Mouse (Mus musculus): ENCODE measurements around the gene Rtkn. TPM values are rescaled to one million over a fixed set of nuclear protein-coding genes. Genes with fewer than 3 reads are reported as not detected.
A peak's percentile ranks its signal among the peaks of the same experiment; 100 is the strongest.

The Rtkn gene
- polyA plus RNA-seq, 1 experiment from 2014 or later, result 33.7 TPM

- no peak overlapping the region for H3K27ac ChIP-seq
- H3K4me2 ChIP-seq, result no peak overlapping the region
- peaks cover 21% of the 10 kb centered on the region for H3K36me3 ChIP-seq
Measured at GRCm38 (mm10) chr6:83104158-83104557, 31.1 kb upstream of the Rtkn start.

DNA sequence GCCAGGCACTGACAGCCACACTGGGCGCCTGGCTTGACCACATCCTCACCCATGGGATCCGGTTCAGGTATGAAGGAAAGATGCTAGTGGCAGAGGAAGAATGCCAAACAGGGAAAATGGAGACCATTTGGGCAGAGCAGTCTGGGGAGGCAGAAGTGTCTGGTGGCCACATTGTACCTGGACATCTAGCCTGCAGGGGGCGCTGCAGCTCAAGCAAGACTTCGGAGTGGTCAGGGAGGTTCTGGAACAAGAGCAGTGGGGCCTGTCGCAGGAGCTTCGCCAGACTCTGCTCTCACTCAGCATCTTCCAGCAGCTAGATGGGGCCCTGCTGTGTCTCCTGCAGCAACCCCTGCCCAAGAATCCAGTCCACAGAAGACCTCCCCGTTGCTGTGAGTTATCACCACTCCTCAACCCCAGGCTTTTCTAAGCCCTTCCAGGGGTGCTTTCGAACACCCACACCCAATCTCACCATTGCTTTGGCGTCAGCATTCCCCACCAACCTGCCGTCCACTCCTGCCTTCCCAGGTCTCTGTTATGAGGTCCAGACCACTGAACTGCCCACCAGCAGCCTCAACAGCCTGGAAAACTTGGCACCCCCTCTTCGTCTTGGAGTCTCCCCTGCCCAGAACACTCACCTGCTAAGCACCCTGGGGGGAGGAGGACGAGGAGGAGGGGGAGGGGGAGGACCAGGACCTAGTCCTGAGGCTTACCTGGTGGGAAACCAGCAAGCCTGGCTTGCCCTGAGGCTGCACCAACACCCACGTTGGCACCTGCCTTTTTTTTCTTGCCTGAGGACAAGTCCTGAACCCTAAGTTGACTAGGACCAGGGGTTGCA lies 27.5 kb upstream of the Rtkn start:
- 0 out of 2 replicates have a peak overlapping the region, but pooled peaks have one; percentile 89 for H3K27ac ChIP-seq
- peak overlapping the region; percentile 90; the same call in 1 of the 2 replicates for H3K9ac ChIP-seq
- 37% methylated on average over 13 of the region's 13 CpGs for WGBS
- peaks cover 34% of the 10 kb centered on the region for H3K4me1 ChIP-seq
- H3K4me2 ChIP-seq, result peak overlapping the region; percentile 88
- H3K9me3 ChIP-seq (replicated peaks), result no peaks in the 10 kb centered on the region
- H3K36me3 ChIP-seq, result peaks cover 31% of the 10 kb centered on the region
- no peaks in the 10 kb centered on the region for H3K27me3 ChIP-seq
- H3K4me3 ChIP-seq (replicated peaks), result peak overlapping the region; percentile 76; the same call in 1 of the 2 replicates
- 0 out of 2 replicates have a peak, but pooled peaks have one; percentile 30 for ATAC-seq (replicated peaks; ENCODE audit: low FRiP score)

More at GRCm38 (mm10) chr6:83104158-83104557, 31.1 kb upstream of the Rtkn start:
- WGBS, result 76% methylated on average over 4 of the region's 4 CpGs
- ATAC-seq (replicated peaks; ENCODE audit: low FRiP score), result no peak
- Histone ChIP-seq H3K4me1 (peaks cover 37% of the 10 kb centered on the region), H3K27me3 (no peaks in the 10 kb centered on the region), H3K9ac (no peak overlapping the region), H3K4me3 (replicated peaks) (no peak overlapping the region), H3K9me3 (replicated peaks) (no peaks in the 10 kb centered on the region)

DNA sequence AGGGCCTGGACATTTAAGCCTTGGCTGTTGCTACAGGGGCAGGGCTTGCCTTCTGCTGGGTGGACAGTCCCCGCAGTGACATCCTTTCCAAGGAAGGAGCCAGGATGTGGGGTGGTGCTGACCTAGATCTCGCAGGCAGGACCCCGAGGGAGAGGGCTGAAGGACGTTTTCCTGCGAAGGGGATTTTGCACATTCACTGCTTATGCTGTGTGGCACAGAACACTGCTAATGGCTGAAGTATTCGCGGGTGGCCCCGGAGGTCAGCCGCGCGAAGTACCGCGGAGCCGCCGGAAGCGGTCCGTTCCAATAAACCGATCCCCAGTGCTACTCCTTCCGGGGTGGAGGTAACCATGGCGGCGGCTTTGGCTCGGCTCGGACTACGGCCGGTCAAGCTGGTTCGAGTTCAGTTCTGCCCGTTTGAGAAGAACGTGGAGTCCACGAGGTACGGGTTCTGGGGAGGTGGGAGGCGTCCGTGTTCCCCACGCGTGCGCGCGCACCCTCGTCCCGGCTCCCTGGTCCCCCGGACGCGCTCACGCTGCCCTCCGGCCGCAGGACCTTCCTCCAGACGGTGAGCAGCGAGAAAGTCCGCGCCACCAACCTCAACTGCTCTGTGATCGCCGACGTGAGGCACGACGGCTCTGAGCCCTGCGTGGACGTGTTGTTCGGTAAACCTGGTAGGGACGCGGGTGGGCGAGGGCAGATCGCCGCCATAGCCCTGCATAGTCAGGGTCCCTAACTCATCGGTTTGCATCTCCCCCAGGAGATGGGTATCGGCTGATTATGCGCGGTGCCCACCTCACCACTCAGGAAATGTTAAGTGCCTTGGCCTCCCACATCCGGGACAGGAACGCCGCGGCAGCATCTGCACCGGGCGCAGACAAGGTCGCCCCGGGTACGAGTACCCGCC lies 26.2 kb upstream of the Rtkn start, which contains the start of gene Mrpl53:
Gene Mrpl53, plus strand, starts transcription at position 279 of the 907 bp plus-strand sequence.
- Histone ChIP-seq H3K9ac (peak within 1 kb of the TSS; percentile 90), H3K4me2 (peak within 1 kb of the TSS; percentile 88), H3K4me1 (peaks cover 26% of the 10 kb centered on the region), H3K27me3 (no peaks in the 10 kb centered on the region), H3K4me3 (replicated peaks) (peak within 1 kb of the TSS; percentile 76), H3K9me3 (replicated peaks) (no peaks in the 10 kb centered on the region), H3K36me3 (peaks cover 31% of the 10 kb centered on the region), H3K27ac (peak within 1 kb of the TSS; percentile 89)
- WGBS, result under 1% methylated on average over 76 of the region's 76 CpGs
- ATAC-seq (replicated peaks; ENCODE audit: low FRiP score), result peak; percentile 88

GRCm38 (mm10) chr6:83111510-83112136 lies 23.6 kb upstream of the Rtkn start:
- WGBS, result 94% methylated on average over 4 of the region's 4 CpGs
- peaks cover 20% of the 10 kb centered on the region for H3K36me3 ChIP-seq
- H3K4me2 ChIP-seq, result no peak overlapping the region
- no peak for ATAC-seq (replicated peaks; ENCODE audit: low FRiP score)
- H3K4me1 ChIP-seq, result peaks cover 45% of the 10 kb centered on the region
- no peaks in the 10 kb centered on the region for H3K27me3 ChIP-seq
- no peak overlapping the region for H3K9ac ChIP-seq
- H3K27ac ChIP-seq, result no peak overlapping the region
- H3K9me3 ChIP-seq (replicated peaks), result no peaks in the 10 kb centered on the region
- H3K4me3 ChIP-seq (replicated peaks), result no peak overlapping the region

DNA sequence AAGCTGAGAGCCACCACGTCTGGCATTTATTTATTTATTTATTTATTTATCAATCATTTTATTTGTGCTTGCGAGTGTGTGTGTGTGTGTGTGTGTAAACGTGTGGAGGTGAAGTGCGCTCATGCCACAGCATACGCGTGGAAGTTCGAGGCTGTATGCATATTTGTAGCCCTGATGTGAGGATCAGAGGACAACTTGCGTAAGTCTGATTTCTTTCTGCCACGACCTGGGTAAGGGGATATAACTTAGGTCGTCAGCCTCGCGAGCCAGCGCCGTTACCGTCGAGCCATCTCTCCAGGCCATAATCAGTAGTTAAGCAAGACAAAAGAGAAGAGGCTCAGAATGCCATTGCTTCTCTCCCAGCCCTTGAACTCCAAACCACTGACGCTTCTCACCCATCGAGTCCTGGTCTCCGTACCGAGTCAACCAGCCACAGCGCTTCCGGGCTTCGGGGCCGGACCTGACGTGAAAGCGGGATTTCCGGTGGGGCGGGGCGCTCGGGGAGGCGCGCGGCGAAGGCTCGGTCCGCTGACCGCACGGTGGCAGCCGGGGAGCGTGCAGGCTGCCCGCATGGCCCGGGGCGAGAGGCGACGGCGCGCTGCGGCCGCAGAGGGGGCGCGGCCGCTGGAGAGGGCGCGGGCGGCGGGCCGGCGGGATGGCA lies 20.1 kb upstream of the Rtkn start, which contains the start of gene Mogs:
Gene Mogs, plus strand, starts transcription at position 486 of the 661 bp plus-strand sequence.
- Histone ChIP-seq H3K9ac (peak within 1 kb of the TSS; percentile 88), H3K27ac (peak within 1 kb of the TSS; percentile 90), H3K27me3 (no peaks in the 10 kb centered on the region), H3K9me3 (replicated peaks) (no peaks in the 10 kb centered on the region), H3K36me3 (peaks cover 42% of the 10 kb centered on the region), H3K4me2 (peak within 1 kb of the TSS; percentile 93), H3K4me1 (peaks cover 58% of the 10 kb centered on the region), H3K4me3 (replicated peaks) (peak within 1 kb of the TSS; percentile 92)
- 1% methylated on average over 58 of the region's 58 CpGs for WGBS
- ATAC-seq (replicated peaks; ENCODE audit: low FRiP score), result peak; percentile 89

- peak overlapping the region; percentile 90 for H3K27ac ChIP-seq
- H3K4me2 ChIP-seq, result peak overlapping the region; percentile 93
- H3K4me1 ChIP-seq, result peaks cover 59% of the 10 kb centered on the region
- no peaks in the 10 kb centered on the region for H3K27me3 ChIP-seq
- peaks cover 37% of the 10 kb centered on the region for H3K36me3 ChIP-seq
- H3K4me3 ChIP-seq (replicated peaks), result peak overlapping the region; percentile 92
- no peaks in the 10 kb centered on the region for H3K9me3 ChIP-seq (replicated peaks)
- WGBS, result 1% methylated on average over 33 of the region's 48 CpGs
- H3K9ac ChIP-seq, result peak overlapping the region; percentile 88
- peak; percentile 63 for ATAC-seq (replicated peaks; ENCODE audit: low FRiP score)
Measured at GRCm38 (mm10) chr6:83115682-83116372, 19.4 kb upstream of the Rtkn start.

DNA sequence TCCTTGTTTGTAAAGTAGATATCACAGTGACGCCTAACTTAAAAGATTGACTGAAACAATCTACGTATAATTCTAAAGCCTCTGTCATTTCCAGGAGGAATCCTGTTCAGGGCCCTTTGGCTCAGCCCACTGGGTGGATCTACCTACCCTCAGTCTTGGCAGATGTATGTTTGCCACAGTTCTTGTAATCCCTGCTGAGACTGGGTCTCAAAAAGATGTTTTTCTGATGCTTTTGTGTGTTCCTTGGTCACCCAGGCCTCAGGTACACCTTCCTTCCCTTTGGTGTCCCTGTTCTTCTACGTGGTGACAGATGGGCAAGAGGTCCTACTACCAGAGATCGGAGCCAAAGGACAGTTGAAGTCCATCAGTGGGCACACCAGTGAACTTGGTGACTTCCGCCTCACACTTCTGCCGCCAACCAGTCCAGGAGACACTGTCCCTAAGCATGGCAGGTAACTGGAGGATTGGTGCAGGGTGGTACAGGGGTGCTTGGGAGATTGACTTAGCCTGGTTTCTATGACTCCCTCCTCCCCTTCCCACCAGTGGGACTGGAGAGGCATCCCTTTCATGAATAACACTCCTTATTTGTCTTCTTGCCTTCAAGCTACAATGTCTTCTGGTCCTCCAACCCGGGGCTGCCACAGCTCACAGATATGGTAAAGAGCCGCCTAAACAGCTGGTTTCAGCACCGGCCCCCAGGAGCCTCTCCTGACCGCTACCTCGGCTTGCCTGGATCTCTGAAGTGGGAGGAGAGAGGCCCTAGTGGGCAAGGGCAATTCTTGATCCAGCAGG lies 18.7 kb upstream of the Rtkn start:
- peak overlapping the region; percentile 93 for H3K4me2 ChIP-seq
- 71% methylated on average over 11 of the region's 11 CpGs for WGBS
- peaks cover 59% of the 10 kb centered on the region for H3K4me1 ChIP-seq
- H3K27me3 ChIP-seq, result no peaks in the 10 kb centered on the region
- H3K4me3 ChIP-seq (replicated peaks), result peak overlapping the region; percentile 92
- ATAC-seq (replicated peaks; ENCODE audit: low FRiP score), result no peak
- H3K36me3 ChIP-seq, result peaks cover 32% of the 10 kb centered on the region
- no peaks in the 10 kb centered on the region for H3K9me3 ChIP-seq (replicated peaks)
- H3K9ac ChIP-seq, result peak overlapping the region; percentile 88
- H3K27ac ChIP-seq, result peak overlapping the region; percentile 90; the same call in 1 of the 2 replicates

- Histone ChIP-seq H3K4me2 (no peak overlapping the region), H3K9me3 (replicated peaks) (no peaks in the 10 kb centered on the region), H3K27ac (0 out of 2 replicates have a peak overlapping the region, but pooled peaks have one; percentile 7), H3K9ac (0 out of 2 replicates have a peak overlapping the region, but pooled peaks have one; percentile 88), H3K4me1 (peaks cover 60% of the 10 kb centered on the region), H3K4me3 (replicated peaks) (0 out of 2 replicates have a peak overlapping the region, but pooled peaks have one; percentile 92), H3K27me3 (no peaks in the 10 kb centered on the region), H3K36me3 (peaks cover 32% of the 10 kb centered on the region)
- WGBS, result 90% methylated on average over 4 of the region's 4 CpGs
- no peak for ATAC-seq (replicated peaks; ENCODE audit: low FRiP score)
Measured at GRCm38 (mm10) chr6:83117165-83117438, 18.2 kb upstream of the Rtkn start.

GRCm38 (mm10) chr6:83117616-83118015 lies 17.6 kb upstream of the Rtkn start:
- 89% methylated on average over 13 of the region's 13 CpGs for WGBS

DNA sequence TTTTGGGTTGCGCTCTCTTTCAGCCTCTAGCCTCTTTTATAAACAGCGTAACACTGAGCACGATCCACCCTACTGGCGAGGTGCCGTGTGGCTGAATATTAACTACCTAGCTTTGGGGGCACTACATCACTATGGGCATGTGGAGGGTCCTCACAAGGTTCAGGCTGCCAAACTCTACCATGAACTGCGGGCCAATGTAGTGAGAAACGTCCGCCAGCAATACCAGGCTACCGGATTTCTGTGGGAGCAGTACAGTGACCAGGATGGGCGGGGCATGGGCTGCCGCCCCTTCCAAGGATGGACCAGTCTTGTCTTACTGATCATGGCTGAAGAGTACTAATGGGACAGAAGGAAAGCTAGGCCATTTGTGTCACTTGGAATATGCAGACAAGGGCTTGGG lies 16.9 kb upstream of the Rtkn start:
- WGBS, result 83% methylated on average over 11 of the region's 11 CpGs
- ATAC-seq (replicated peaks; ENCODE audit: low FRiP score), result no peak
- peaks cover 32% of the 10 kb centered on the region for H3K36me3 ChIP-seq

More at GRCm38 (mm10) chr6:83117616-83118015, 17.6 kb upstream of the Rtkn start:
- Histone ChIP-seq H3K27ac (no peak overlapping the region), H3K4me1 (peaks cover 65% of the 10 kb centered on the region), H3K36me3 (peaks cover 32% of the 10 kb centered on the region), H3K9me3 (replicated peaks) (no peaks in the 10 kb centered on the region), H3K4me2 (no peak overlapping the region), H3K27me3 (no peaks in the 10 kb centered on the region), H3K4me3 (replicated peaks) (no peak overlapping the region), H3K9ac (peak overlapping the region; percentile 34; the same call in 1 of the 2 replicates)
- ATAC-seq (replicated peaks; ENCODE audit: low FRiP score), result no peak

More for the DNA sequence above, 16.9 kb upstream of the Rtkn start:
- H3K4me2 ChIP-seq, result no peak overlapping the region
- H3K27me3 ChIP-seq, result no peaks in the 10 kb centered on the region
- no peaks in the 10 kb centered on the region for H3K9me3 ChIP-seq (replicated peaks)
- no peak overlapping the region for H3K4me3 ChIP-seq (replicated peaks)
- no peak overlapping the region for H3K9ac ChIP-seq
- peak overlapping the region; percentile 63 for H3K27ac ChIP-seq
- H3K4me1 ChIP-seq, result peaks cover 73% of the 10 kb centered on the region
